Mouse (Mus musculus): Measurements from ENCODE around the gene Hdac6. TPM values are rescaled to one million over a fixed set of nuclear protein-coding genes. Genes with fewer than 3 reads are reported as not detected.
A peak's percentile ranks its signal among the peaks of the same experiment; 100 is the strongest.

Gene Hdac6
- polyA plus RNA-seq, 1 experiment from 2014 or later, result 49.3 TPM

DNA sequence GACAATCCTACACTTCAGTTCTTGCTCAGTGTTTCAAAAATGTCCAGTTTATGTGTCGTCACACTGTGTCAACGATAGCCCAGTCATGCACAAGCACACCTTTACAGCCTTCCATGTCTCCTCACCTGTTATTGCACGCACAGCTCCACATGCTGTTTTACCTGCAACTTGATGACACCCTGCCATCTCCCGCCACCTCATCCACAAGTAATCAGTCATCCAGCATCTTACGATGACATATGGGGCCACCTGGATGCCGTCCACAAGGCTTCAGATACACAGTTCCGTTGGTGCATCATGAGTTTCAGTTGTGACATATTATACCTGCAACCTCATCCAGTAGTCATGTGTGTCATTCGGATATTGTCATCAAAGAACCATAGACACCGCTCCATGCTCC lies 11.2 kb upstream of the Hdac6 start:
- H3K4me3 ChIP-seq, result no peak overlapping the region
- WGBS, result 88% methylated on average over 9 of the region's 9 CpGs
- H3K27me3 ChIP-seq, result no peaks in the 10 kb centered on the region
- no peak overlapping the region for H3K4me2 ChIP-seq (replicated peaks)
- no peak overlapping the region for H3K9ac ChIP-seq
- no peaks in the 10 kb centered on the region for H3K36me3 ChIP-seq
- H3K4me1 ChIP-seq, result no peaks in the 10 kb centered on the region
- H3K9me3 ChIP-seq, result no peaks in the 10 kb centered on the region
- H3K27ac ChIP-seq, result no peak overlapping the region
- ATAC-seq (ENCODE audit: insufficient number of reproducible peaks, insufficient read depth, low FRiP score, low TSS enrichment), result no peak

DNA sequence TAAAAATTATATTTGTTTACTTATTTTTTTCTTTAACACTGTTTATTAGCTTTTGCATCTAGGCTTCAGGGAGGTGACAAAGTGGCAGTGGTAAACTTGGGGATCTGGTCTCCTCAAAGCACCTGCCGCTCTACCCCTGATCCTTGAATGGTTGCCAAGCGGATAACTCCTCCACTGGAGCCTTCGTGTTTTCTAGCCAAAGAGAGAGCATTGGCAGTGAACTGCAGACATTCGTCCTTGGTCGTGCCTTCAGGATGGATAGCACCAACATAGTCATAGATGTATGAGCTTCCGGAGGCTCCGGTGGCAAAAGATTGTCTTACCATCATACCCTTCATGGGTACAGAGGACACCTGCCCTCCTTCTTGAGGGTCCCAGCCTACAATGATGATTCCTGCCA lies 2.4 kb upstream of the Hdac6 start:
- Histone ChIP-seq H3K27ac (no peak overlapping the region), H3K36me3 (no peaks in the 10 kb centered on the region), H3K4me3 (no peak overlapping the region), H3K27me3 (no peaks in the 10 kb centered on the region), H3K4me2 (replicated peaks) (no peak overlapping the region), H3K9ac (no peak overlapping the region), H3K4me1 (peaks cover 3% of the 10 kb centered on the region; the same call in 1 of the 2 replicates), H3K9me3 (no peaks in the 10 kb centered on the region)
- WGBS, result 91% methylated on average over 7 of the region's 7 CpGs
- ATAC-seq (ENCODE audit: insufficient number of reproducible peaks, insufficient read depth, low FRiP score, low TSS enrichment), result no peak

DNA sequence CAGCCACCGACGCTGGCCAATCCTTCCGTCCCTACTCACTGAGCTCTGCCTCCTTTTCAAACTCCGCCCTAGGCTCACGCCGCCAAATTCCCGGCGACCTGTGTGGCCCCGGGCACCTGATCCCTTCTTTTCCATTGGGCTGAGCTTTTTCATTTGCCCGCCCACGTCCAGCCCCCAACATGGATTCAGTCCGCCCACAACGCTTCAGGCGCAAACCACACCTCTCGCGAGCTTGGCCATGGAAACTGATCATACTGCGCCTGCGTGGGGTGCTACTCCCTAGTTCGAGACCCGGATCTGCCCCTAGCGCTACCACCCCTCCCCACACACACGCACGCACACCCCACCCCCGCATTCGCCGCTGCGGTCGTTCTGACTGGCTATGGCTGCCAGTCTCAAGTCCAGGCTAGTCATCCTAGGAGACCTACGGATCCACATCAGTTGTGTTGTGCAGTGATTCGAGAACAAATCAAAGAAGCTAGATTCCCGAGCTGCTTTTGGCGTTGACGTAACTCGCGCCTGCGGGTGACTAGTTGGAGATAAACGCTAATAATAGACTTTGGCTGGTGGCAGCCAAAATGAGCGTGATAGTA lies 307 bp upstream of the Hdac6 start:
- ATAC-seq (ENCODE audit: insufficient number of reproducible peaks, insufficient read depth, low FRiP score, low TSS enrichment), result peak; percentile 98
- Histone ChIP-seq H3K4me1 (peaks cover 3% of the 10 kb centered on the region; the same call in 1 of the 2 replicates), H3K27me3 (no peaks in the 10 kb centered on the region), H3K36me3 (0 out of 2 replicates have a peak, but pooled peaks cover 4% of the 10 kb centered on the region), H3K27ac (no peak overlapping the region), H3K4me3 (peak overlapping the region; percentile 40), H3K9me3 (no peaks in the 10 kb centered on the region), H3K9ac (no peak overlapping the region), H3K4me2 (replicated peaks) (peak overlapping the region; percentile 43)
- WGBS, result 16% methylated on average over 38 of the region's 38 CpGs

DNA sequence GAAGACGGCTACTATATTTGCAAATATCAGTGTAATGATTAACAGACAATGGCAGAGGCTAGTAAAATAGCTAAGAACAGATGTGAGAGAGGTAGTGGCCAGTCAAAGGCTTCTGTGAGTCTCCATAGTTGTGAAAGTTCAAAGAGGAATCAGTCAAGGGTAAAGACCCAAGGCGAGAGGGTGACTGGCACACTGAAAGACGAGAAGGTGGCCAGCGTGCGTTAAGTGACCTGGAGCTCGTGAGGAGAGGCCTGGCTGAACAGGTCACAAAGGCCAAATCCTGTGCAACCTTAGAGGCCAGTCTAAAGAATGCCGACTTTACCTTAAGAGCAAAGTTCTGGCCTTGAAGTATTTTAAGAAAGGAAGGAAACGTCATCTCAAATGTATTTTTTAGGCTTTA lies 2.1 kb downstream of the Hdac6 start:
- Histone ChIP-seq H3K27ac (no peak overlapping the region), H3K4me2 (replicated peaks) (no peak overlapping the region), H3K4me3 (no peak overlapping the region), H3K4me1 (peaks cover 3% of the 10 kb centered on the region; the same call in 1 of the 2 replicates), H3K27me3 (no peaks in the 10 kb centered on the region), H3K9ac (no peak overlapping the region), H3K9me3 (no peaks in the 10 kb centered on the region), H3K36me3 (peaks cover 10% of the 10 kb centered on the region; the same call in 1 of the 2 replicates)
- ATAC-seq (ENCODE audit: insufficient number of reproducible peaks, insufficient read depth, low FRiP score, low TSS enrichment), result no peak
- 71% methylated on average over 8 of the region's 8 CpGs for WGBS

DNA sequence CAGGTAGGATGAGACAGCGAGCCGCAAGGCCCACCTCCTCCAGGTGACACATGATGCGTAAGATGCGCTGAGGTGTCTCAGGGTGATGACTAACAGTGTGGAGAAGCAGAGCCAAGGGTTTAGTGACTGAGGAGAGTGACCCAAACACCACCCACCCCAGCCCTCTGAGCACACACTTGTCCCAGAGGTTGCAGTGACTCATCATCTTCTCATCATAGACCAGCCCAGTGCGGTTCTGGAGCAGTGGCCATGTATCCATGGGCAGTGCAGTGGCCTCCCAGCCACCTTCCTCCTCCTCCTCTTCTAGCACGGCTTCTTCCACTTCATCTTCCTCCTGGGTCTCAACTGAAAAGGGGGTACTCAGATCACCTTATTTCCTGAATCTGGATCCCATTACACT lies 10.0 kb downstream of the Hdac6 start:
- H3K36me3 ChIP-seq, result peaks cover 42% of the 10 kb centered on the region
- 86% methylated on average over 6 of the region's 6 CpGs for WGBS
- H3K9me3 ChIP-seq, result no peaks in the 10 kb centered on the region
- H3K4me2 ChIP-seq (replicated peaks), result no peak overlapping the region
- no peak overlapping the region for H3K9ac ChIP-seq
- ATAC-seq (ENCODE audit: insufficient number of reproducible peaks, insufficient read depth, low FRiP score, low TSS enrichment), result no peak
- H3K27me3 ChIP-seq, result no peaks in the 10 kb centered on the region
- H3K4me3 ChIP-seq, result no peak overlapping the region
- no peaks in the 10 kb centered on the region for H3K4me1 ChIP-seq
- H3K27ac ChIP-seq, result no peak overlapping the region

DNA sequence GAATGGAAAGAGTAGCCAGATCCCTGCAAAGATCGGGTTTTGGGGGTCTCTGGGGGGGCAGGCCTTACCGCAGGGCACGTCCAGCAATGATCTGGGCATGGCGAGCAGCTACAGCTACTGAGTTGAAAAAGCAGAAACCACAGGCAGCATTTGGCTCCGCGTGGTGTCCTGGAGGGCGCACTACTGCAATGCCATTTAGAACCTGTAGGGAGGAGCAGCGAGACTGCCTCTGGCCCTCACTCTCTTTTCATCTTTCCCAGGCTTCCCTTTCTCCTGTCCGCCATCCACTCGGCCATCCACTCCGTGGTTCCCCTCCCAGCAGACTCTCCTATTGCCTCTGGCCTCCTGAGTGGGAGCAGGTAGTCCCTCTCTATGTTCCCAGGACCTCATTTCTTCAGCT lies 10.8 kb downstream of the Hdac6 start:
- ATAC-seq (ENCODE audit: insufficient number of reproducible peaks, insufficient read depth, low FRiP score, low TSS enrichment), result no peak

DNA sequence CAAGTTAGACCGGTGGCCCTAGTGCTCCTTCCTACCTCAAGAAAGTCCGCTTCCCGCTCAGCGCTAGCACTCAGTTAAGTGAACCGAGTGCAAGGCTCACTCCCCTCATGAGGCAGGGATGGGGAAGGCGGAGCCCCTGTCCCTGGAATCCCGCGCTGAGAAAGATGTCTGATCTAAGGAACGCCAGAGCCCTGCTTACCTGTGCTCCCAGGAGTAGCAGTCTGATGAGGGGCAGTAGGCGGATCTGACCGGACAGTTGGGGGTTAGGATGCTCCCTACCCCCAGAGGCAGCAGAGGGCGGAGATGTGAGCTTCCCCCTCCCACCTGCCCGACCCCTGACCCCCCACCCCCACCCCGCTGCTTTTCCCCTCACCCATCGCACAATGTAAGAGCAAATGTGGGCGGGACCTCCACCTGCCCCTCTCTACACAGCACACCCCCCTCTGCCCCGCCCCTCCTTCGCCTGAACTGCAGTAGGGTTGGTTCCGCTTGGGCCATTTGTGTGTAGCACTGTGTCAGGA lies 19.4 kb downstream of the Hdac6 start, which contains the start of gene Eras:
Eras (minus strand) TSS at position 338 of the 521 bp plus-strand sequence.
- Histone ChIP-seq H3K27me3 (peaks cover 40% of the 10 kb centered on the region), H3K27ac (no peak within 1 kb of the TSS), H3K36me3 (peaks cover 16% of the 10 kb centered on the region; the same call in 1 of the 2 replicates), H3K4me3 (no peak within 1 kb of the TSS), H3K4me2 (replicated peaks) (no peak within 1 kb of the TSS), H3K4me1 (no peaks in the 10 kb centered on the region), H3K9ac (no peak within 1 kb of the TSS), H3K9me3 (peaks cover 3% of the 10 kb centered on the region; the same call in 1 of the 2 replicates)
- no peak for ATAC-seq (ENCODE audit: insufficient number of reproducible peaks, insufficient read depth, low FRiP score, low TSS enrichment)
- 17% methylated on average over 19 of the region's 19 CpGs for WGBS

More for the DNA sequence above, 10.8 kb downstream of the Hdac6 start:
- H3K9ac ChIP-seq, result no peak overlapping the region
- no peaks in the 10 kb centered on the region for H3K9me3 ChIP-seq
- H3K4me1 ChIP-seq, result no peaks in the 10 kb centered on the region
- peaks cover 40% of the 10 kb centered on the region for H3K36me3 ChIP-seq
- H3K4me2 ChIP-seq (replicated peaks), result no peak overlapping the region
- no peak overlapping the region for H3K4me3 ChIP-seq
- no peak overlapping the region for H3K27ac ChIP-seq
- H3K27me3 ChIP-seq, result no peaks in the 10 kb centered on the region
- WGBS, result 54% methylated on average over 11 of the region's 11 CpGs

DNA sequence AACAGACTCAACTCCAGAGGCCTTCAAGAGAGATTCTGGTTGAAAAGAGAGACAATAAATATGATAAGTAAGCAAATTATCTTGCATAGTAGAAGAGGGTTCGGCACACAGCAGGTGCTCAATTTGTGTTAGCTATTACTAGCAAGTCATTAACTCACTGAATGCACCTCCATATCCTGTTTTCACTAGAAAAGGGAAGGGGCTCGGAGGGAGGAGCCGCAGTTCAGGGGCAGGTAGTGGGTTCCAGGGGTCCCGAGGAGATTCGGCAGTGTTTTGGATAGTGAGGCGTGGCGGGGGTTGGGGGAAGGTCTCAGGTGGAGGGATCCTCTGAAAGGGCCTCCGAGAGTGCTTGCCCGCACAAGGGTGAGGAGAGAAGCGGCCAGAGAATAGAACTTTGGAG lies 20.6 kb downstream of the Hdac6 start:
- Histone ChIP-seq H3K27ac (no peak overlapping the region), H3K36me3 (peaks cover 12% of the 10 kb centered on the region; the same call in 1 of the 2 replicates), H3K4me1 (no peaks in the 10 kb centered on the region), H3K9me3 (peaks cover 3% of the 10 kb centered on the region; the same call in 1 of the 2 replicates), H3K9ac (no peak overlapping the region), H3K4me3 (no peak overlapping the region), H3K27me3 (peaks cover 52% of the 10 kb centered on the region), H3K4me2 (replicated peaks) (no peak overlapping the region)
- no peak for ATAC-seq (ENCODE audit: insufficient number of reproducible peaks, insufficient read depth, low FRiP score, low TSS enrichment)
- WGBS, result 37% methylated on average over 10 of the region's 10 CpGs

DNA sequence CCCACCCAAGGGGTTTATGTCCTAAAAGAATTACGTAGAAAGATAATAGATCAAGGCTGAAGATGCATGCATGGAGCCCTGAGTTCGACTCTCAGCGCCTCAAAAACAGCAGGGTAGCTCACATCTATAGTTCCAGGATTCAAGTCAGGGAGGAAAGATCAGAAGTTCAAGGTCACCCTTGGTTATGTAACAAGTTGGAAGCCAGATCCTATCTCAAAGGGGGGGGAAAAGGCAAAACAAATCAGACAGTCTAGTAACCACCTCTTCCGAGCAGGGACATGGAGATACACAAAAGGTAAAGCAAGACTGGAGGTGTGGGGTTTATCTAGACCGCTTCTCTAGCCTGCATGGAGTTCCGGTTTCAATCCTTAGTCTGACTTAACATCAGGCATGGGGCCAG lies 21.4 kb downstream of the Hdac6 start:
- ATAC-seq (ENCODE audit: insufficient number of reproducible peaks, insufficient read depth, low FRiP score, low TSS enrichment), result no peak
- H3K4me3 ChIP-seq, result no peak overlapping the region
- H3K4me2 ChIP-seq (replicated peaks), result no peak overlapping the region
- H3K27ac ChIP-seq, result no peak overlapping the region
- peaks cover 59% of the 10 kb centered on the region for H3K27me3 ChIP-seq
- no peak overlapping the region for H3K9ac ChIP-seq
- H3K36me3 ChIP-seq, result peaks cover 8% of the 10 kb centered on the region; the same call in 1 of the 2 replicates
- 75% methylated on average over 6 of the region's 6 CpGs for WGBS
- H3K9me3 ChIP-seq, result peaks cover 3% of the 10 kb centered on the region; the same call in 1 of the 2 replicates
- no peaks in the 10 kb centered on the region for H3K4me1 ChIP-seq

DNA sequence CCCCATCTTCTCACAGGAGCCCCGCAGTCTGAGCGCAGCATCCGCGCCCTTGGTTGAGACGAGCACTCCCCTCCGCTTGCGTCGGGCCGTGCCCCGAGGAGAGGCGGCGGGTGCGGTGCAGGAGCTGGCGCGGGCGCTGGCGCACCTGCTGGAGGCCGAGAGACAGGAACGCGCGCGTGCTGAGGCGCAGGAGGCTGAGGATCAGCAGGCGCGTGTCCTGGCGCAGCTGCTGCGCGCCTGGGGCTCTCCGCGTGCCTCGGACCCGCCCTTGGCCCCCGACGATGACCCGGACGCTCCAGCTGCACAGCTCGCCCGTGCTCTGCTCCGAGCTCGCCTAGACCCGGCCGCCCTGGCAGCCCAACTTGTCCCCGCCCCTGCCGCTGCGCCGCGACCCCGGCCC lies 25.7 kb downstream of the Hdac6 start:
- H3K9ac ChIP-seq, result no peak overlapping the region
- no peak for ATAC-seq (ENCODE audit: insufficient number of reproducible peaks, insufficient read depth, low FRiP score, low TSS enrichment)
- 15% methylated on average over 48 of the region's 48 CpGs for WGBS
- no peaks in the 10 kb centered on the region for H3K4me1 ChIP-seq
- H3K4me3 ChIP-seq, result peak overlapping the region; percentile 21
- peaks cover 64% of the 10 kb centered on the region for H3K27me3 ChIP-seq
- no peaks in the 10 kb centered on the region for H3K36me3 ChIP-seq
- H3K9me3 ChIP-seq, result no peaks in the 10 kb centered on the region
- H3K27ac ChIP-seq, result no peak overlapping the region
- peak overlapping the region; percentile 36 for H3K4me2 ChIP-seq (replicated peaks)

DNA sequence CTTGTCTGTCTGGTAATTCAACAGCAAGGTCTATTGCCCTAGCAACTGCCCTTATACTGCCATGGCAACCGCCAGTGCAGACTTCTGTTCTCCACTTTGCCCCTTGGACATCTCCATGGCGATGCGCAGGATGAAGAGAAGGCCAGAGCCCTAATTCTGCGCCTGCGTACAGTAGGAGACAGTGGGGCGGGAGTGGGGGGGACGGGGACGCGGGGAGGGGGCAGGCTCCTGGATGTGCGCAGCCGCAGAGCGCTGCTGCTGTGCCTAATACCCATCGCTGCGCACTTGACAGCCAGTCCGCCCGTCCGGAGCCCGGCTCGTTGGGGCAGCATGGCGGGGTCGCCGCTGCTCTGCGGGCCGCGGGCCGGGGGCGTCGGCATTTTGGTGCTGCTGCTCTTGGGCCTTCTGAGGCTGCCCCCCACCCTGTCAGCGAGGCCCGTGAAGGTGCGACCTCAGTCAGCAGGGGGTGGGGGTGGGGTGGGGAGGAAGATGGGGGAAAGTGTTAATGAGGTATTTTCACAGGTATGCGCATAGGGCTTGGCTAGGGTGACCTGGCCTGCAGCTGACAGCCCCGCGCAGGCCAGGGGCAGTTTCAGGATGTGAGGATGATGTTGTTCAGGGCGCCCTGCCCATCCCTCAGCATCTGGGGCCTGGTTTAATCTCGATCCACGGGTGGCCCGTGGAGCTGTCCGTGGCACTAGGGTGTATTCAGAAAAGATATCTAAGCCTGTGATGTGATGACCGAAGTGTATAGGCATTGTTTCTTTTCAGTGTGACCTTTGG lies 27.9 kb downstream of the Hdac6 start, which contains the start of gene Pcsk1n:
Pcsk1n (plus strand) TSS at position 222 of the 783 bp plus-strand sequence.
- peak; percentile 65; the same call in 1 of the 2 replicates for ATAC-seq (ENCODE audit: insufficient number of reproducible peaks, insufficient read depth, low FRiP score, low TSS enrichment)
- Histone ChIP-seq H3K27ac (no peak within 1 kb of the TSS), H3K9ac (no peak within 1 kb of the TSS; the same call in 1 of the 2 replicates), H3K4me3 (peak within 1 kb of the TSS; percentile 25), H3K27me3 (peaks cover 49% of the 10 kb centered on the region), H3K36me3 (no peaks in the 10 kb centered on the region), H3K9me3 (no peaks in the 10 kb centered on the region), H3K4me1 (no peaks in the 10 kb centered on the region), H3K4me2 (replicated peaks) (peak within 1 kb of the TSS; percentile 50)
- 11% methylated on average over 39 of the region's 40 CpGs for WGBS

All from embryonic facial prominence, embryonic 12.5 days (tissue).